Mouse (Mus musculus) heart, postnatal 0 days (tissue): ENCODE results near the gene Nacad.

Source experiments
- CTCF ChIP-seq: IDR thresholded peaks from 2 replicates; pipeline ENCODE4 v1.5.1; 2016; ENCODE audit warnings: antibody characterized with exemption, control low read depth, low read depth
- EP300 ChIP-seq: IDR thresholded peaks from 2 replicates; pipeline ENCODE4 v1.6.1; 2016; ENCODE audit warnings: antibody characterized with exemption, low read depth

GRCm38 (mm10) chr11:6650519-6650918 is 44.7 kb upstream of the Nacad start:
- TF ChIP-seq CTCF (no peak), EP300 (no peak)
